Mouse (Mus musculus): ENCODE data around the gene Tgfb1. TPM values are rescaled to one million over a fixed set of nuclear protein-coding genes. Genes with fewer than 3 reads are reported as not detected.

Tgfb1 gene
- 50.3 and 124 TPM in 2 replicates for polyA plus RNA-seq (2012; rRNA removed; ENCODE audit: low replicate concordance)

GRCm38 (mm10) chr7:25686680-25687531 lies at the start of gene Tgfb1:
Tgfb1 (plus strand) TSS chr7:25687002.

GRCm38 (mm10) chr7:25658657-25659472 lies 27.9 kb upstream of the Tgfb1 start, which contains the start of the genes Bckdha and Exosc5:
Bckdha (minus strand) TSS chr7:25658981.
Exosc5 (plus strand) TSS chr7:25659164.

GRCm38 (mm10) chr7:25674719-25675300 lies 12.0 kb upstream of the Tgfb1 start, which contains the start of gene Tmem91:
Tmem91 (minus strand) TSS chr7:25675166.

GRCm38 (mm10) chr7:25680514-25681258 lies 6.1 kb upstream of the Tgfb1 start, which contains the start of gene B9d2:
B9d2 (plus strand) TSS chr7:25680780.

GRCm38 (mm10) chr7:25718788-25719417 lies 32.1 kb downstream of the Tgfb1 start, which contains the start of gene Ccdc97:
Ccdc97 (minus strand) TSS chr7:25719088.

Other genes with a start within 250 kb of the Tgfb1 start
- gene Ceacam1, start 209.4 kb upstream of the Tgfb1 start, polyA plus RNA-seq (2012; rRNA removed; ENCODE audit: low replicate concordance): 13.5 and 19.3 TPM in 2 replicates
- gene Ceacam2, start 147.1 kb upstream of the Tgfb1 start, polyA plus RNA-seq (2012; rRNA removed; ENCODE audit: low replicate concordance): 0.27 TPM in 1 of 2 replicates, not detected in the other
- not detected in 2 replicates for gene Erich4, start 71.1 kb upstream of the Tgfb1 start, polyA plus RNA-seq (2012; rRNA removed; ENCODE audit: low replicate concordance)
- 72.7 and 88.8 TPM in 2 replicates for gene Dmac2, start 67.6 kb upstream of the Tgfb1 start, polyA plus RNA-seq (2012; rRNA removed; ENCODE audit: low replicate concordance)
- 16.0 and 41.9 TPM in 2 replicates for gene B3gnt8, start 60.3 kb upstream of the Tgfb1 start, polyA plus RNA-seq (2012; rRNA removed; ENCODE audit: low replicate concordance)
- 430 and 538 TPM in 2 replicates for gene Bckdha, start 28.0 kb upstream of the Tgfb1 start, polyA plus RNA-seq (2012; rRNA removed; ENCODE audit: low replicate concordance)
- gene Exosc5, start 27.8 kb upstream of the Tgfb1 start, polyA plus RNA-seq (2012; rRNA removed; ENCODE audit: low replicate concordance): 57.6 and 133 TPM in 2 replicates
- gene Tmem91, start 11.8 kb upstream of the Tgfb1 start, polyA plus RNA-seq (2012; rRNA removed; ENCODE audit: low replicate concordance): 1.5 and 2.5 TPM in 2 replicates
- gene B9d2, start 6.2 kb upstream of the Tgfb1 start, polyA plus RNA-seq (2012; rRNA removed; ENCODE audit: low replicate concordance): 49.1 and 72.8 TPM in 2 replicates
- gene Ccdc97, start 32.1 kb downstream of the Tgfb1 start, polyA plus RNA-seq (2012; rRNA removed; ENCODE audit: low replicate concordance): 80.6 and 109 TPM in 2 replicates
- gene Hnrnpul1, start 67.8 kb downstream of the Tgfb1 start, polyA plus RNA-seq (2012; rRNA removed; ENCODE audit: low replicate concordance): 30.7 and 50.8 TPM in 2 replicates
- 140 and 145 TPM in 2 replicates for gene Axl, start 101.7 kb downstream of the Tgfb1 start, polyA plus RNA-seq (2012; rRNA removed; ENCODE audit: low replicate concordance)
- 4.4 and 4.9 TPM in 2 replicates for gene Cyp2s1, start 129.9 kb downstream of the Tgfb1 start, polyA plus RNA-seq (2012; rRNA removed; ENCODE audit: low replicate concordance)
- 0.14 and 2.6 TPM in 2 replicates for gene Cyp2b10, start 210.6 kb downstream of the Tgfb1 start, polyA plus RNA-seq (2012; rRNA removed; ENCODE audit: low replicate concordance)